Mouse (Mus musculus): ENCODE results near the gene Specc1.

Gene Specc1

DNA sequence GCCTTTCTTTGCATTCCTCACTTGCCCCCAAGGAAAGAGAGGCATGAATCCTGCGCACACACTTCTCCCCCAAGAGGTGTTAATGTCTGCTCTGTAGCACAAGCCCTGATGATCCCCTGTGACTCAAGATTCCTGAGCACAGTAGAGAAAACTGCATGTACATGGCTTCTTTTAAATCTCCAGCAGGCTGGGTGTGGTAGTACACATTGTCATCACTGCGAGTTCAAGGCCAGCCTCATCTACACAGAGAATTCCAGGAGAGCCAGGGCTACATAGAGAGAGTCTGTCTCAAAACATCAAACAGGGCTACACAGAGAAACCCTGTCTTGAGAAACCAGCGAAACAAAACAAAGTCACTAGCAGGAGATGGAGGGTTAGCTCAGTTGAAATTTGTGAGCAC lies 211.6 kb downstream of the Specc1 start:
- no peak for DNase-seq (ENCODE audit: low spot score in 2 of 2)

- DNase-seq (ENCODE audit: low spot score in 2 of 2), result no peak
Observed at GRCm38 (mm10) chr11:62177395-62178113, 221.0 kb downstream of the Specc1 start.

- no peak for DNase-seq (ENCODE audit: low spot score in 2 of 2)
Observed at GRCm38 (mm10) chr11:62180791-62181190, 224.2 kb downstream of the Specc1 start.

DNA sequence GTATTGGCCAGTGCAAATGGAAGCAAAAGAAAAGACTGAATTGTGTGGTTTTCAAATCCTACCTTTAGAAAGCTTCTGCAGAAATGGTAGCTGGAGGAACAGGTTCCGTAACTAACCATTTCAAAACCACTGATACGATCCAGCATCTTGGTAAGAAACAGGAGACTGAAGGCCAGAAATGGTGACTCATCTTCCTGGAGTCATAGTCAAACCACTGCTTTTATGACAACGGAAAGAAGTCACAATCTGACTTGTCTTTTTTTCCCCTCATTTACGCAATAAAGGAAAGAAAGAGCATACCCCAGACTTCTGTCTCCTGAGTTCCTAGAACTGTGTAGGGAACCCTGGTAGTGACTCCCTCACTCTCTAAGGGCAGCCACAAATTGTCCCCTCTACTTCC lies 228.3 kb downstream of the Specc1 start:
- no peak for DNase-seq (ENCODE audit: low spot score in 2 of 2)

GRCm38 (mm10) chr11:62187074-62187473 lies 230.5 kb downstream of the Specc1 start:
- DNase-seq (ENCODE audit: low spot score in 2 of 2), result no peak

GRCm38 (mm10) chr11:62192050-62192449 lies 235.5 kb downstream of the Specc1 start:
- no peak for DNase-seq (ENCODE audit: low spot score in 2 of 2)

DNA sequence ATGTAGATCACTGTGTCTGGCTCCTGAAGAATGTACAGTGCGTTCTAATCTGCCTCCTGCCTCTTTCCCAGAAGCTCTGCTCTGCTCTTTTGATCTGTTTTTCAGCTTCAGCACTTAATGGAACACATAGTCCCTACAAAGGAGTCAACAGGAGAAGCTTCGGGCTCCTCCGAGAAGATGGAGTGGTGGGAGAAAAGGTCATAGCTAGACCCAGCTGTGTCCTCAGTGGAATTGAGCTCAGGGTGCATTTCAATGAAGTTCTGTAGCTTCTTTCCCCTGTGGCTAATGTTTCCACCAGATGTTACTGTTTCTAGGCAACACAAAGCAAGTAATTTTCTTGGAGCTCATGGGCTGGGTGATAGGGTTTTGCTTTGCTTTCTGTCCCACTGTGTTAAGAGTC lies 236.6 kb downstream of the Specc1 start:
- DNase-seq (ENCODE audit: low spot score in 2 of 2), result no peak

- no peak for DNase-seq (ENCODE audit: low spot score in 2 of 2)
Observed at GRCm38 (mm10) chr11:62194217-62194616, 237.7 kb downstream of the Specc1 start.

GRCm38 (mm10) chr11:62200901-62201512 lies 244.4 kb downstream of the Specc1 start:
- DNase-seq (ENCODE audit: low spot score in 2 of 2), result no peak

DNA sequence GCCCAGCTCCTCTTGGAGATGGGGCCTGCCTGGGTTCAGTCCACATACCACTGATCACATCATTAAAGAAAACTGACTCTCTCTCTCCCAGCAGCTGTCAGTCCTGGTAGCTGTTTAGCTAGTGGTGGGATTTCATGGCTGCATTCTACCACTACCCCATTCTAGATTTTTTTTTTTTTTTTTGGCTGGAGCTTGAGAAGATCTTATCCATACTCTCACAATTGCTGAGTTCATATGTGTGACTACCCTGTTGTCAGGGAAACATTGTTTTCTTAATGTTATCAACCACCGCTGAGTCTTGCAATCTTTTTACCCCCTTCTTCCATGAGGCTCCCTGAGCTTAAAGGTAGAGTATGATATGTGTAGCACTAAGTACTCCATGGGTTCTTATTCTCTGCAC lies 246.1 kb downstream of the Specc1 start:
- no peak for DNase-seq (ENCODE audit: low spot score in 2 of 2)

DNA sequence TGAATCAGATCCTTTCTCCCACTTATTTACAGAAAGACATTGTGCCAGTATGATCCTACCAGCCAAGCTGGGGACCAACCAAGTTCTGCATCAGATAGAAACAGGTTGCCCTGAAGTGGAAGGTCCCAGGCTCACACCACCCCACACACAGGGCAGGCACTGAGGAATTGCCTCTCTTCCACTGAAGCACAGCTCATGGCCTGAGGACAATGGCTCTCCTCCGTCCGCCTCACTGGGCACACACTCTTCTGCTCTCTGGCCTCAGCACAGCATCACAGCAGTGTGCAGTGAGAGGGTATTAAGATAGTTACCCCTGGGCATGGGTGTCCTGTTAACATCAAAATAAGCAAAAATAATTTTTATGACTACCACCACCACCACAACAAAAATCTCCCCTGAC lies 252.5 kb downstream of the Specc1 start:
- DNase-seq (ENCODE audit: low spot score in 2 of 2), result no peak

- DNase-seq (ENCODE audit: low spot score in 2 of 2), result no peak
Observed at GRCm38 (mm10) chr11:62209891-62210290, 253.3 kb downstream of the Specc1 start.

DNA sequence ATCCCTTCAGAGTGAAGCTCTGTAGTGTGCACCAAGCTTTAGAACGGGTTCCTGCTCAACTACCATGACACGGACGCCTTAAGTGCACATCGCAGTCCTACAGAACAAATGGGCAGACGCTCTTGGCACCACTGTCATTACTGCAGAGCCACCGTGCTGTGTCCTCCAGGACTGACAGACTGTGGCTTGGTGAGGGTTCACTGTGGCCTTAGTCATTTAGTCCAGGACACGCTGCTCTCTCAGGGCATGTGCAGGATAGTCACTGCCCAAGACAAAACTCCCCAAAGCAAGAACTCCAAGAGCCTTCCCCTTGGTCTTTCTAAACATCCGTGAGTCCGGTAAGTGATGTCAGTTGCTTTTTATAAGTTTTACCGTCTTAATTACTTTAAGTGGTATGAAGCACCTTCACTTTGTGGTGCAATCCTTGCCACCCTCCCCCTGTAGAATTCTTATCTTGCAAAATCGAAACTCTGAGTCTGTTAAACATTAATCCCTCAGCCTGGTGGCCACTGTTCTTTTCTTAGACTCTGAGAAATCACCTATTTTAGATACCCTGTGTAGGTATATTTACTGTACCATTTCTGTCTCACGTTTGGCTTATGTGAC lies 256.9 kb downstream of the Specc1 start:
- no peak for DNase-seq (ENCODE audit: low spot score in 2 of 2)

- no peak for DNase-seq (ENCODE audit: low spot score in 2 of 2)
Observed at GRCm38 (mm10) chr11:62215107-62215506, 258.5 kb downstream of the Specc1 start.

DNA sequence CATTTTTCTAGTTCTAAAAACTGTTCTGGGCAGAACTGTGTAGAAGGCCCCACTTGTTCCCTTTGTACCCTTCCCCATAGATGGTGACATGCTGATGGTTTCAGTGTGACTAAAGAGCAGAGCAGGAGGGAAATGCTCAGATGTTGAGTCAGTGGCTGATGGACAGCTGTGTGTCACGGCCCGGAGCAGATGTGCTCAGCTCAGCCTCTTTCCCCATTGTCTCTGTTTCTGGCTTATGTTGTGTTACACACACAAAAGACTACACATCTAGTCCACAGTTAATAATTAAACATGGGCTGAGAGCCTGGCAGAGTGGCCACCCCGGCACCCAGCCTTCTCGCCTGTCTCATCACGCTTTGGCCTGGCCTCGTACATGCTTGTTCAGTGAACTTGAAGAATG lies 261.2 kb downstream of the Specc1 start:
- no peak for DNase-seq (ENCODE audit: low spot score in 2 of 2)

- DNase-seq (ENCODE audit: low spot score in 2 of 2), result no peak
Observed at GRCm38 (mm10) chr11:62220756-62221510, 264.4 kb downstream of the Specc1 start.

DNA sequence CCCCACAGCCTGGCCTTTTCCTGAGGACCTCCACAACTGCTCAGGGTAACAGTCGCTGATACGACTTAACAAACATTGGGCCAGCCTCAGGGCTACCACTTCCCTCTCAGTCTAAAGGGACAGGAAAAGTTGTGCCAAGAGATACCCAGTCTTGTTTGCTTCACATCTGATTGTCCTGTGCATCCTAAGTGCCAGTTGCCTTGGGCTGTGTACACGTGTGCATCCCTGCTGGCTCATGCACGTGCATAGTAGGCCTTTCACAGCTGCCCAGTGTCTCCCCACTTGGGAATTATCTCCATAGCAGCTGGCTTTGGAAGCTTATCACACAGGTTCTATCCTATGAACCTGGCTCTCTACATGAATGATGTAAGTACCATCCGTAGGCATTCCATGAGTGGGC lies 266.9 kb downstream of the Specc1 start:
- DNase-seq (ENCODE audit: low spot score in 2 of 2), result no peak

DNA sequence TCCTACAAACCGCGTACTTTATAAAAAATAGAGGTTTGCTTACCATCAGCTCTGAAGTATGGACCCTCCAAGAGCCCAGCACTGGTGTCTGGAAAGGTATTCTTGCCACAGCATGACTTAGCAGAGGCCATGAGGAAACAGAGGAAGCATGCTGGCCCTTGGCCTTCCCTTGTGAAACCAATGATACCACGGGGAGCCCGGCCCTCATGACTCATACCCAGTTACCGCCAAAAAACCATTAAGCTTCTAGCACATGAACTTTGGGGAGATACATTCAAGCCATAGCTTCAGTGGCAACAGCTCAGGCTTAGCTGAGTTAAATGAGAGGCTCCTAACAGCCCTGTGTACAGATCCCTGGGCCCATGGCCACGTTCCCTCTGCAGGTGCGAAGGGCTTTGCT lies 267.4 kb downstream of the Specc1 start:
- no peak for DNase-seq (ENCODE audit: low spot score in 2 of 2)

DNA sequence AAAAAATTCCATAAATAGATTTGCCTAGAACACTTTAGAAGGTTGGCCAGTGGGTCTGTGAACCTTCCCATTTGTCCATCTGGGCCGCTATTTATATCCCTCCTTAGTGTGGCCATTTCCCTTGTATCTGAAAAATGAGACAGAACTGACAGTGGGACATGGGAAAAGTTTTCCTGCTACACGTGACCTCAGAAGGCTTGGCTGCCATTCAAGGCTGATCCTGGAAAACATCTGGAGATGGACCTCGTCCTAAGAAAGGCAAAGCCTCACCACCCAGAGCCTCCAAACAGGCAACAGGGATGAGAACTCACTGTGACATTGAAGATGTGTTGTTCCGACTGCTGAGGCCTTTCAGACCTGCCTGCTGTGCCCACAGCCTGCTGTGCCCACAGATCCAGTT lies 268.2 kb downstream of the Specc1 start:
- no peak for DNase-seq (ENCODE audit: low spot score in 2 of 2)

GRCm38 (mm10) chr11:62240631-62241261 lies 284.2 kb downstream of the Specc1 start:
- no peak for DNase-seq (ENCODE audit: low spot score in 2 of 2)

DNA sequence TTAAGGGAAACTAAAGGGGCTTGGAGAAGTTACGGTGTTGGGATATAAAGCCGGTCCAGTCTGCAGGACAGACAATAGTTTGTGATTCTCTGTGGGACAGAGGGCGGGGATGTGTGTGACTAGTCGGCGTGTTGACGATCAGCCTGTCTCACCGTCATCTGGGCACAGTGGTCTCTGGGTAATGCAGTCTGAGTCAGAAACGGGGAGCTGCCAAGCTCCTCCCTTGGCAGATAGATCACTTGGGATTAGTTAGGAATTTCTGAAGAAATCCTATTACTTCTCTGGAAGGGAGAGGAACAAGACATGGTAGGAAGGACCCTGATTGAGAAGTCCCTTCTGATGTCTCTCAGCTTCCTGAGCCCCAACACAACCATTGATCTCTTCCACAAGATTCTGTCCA lies 287.3 kb downstream of the Specc1 start:
- DNase-seq (ENCODE audit: low spot score in 2 of 2), result no peak

GRCm38 (mm10) chr11:62244471-62244870 lies 287.9 kb downstream of the Specc1 start:
- DNase-seq (ENCODE audit: low spot score in 2 of 2), result no peak

Data from spleen, postnatal 10 days (tissue).